Mouse (Mus musculus): ENCODE results near the gene Tmtc2.

DNA sequence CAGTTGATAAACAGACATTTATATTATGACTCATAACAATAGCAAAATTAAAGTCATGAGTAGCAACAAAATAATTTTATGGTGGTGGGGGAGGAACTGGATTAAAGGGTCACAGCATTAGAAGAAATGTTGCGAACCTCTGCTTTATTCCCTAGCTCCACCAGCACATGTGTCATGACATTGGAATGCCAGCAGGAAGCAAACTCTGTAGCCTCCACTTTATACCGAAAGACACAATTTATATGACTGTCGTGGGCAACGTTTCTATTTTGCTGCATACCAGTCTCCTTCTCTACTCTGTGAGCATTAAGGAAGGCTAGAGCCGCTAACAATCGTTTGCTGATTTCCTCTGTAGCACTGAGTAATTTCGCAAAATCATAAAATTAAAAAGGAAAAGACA, 51.8 kb downstream of the Tmtc2 start:
- TF ChIP-seq POLR2A (IDR thresholded peaks at IDR 0.05; ENCODE audit: low read depth, low read length) (no peak), CTCF (IDR thresholded peaks at IDR 0.05; ENCODE audit: extremely low read depth, insufficient read length, insufficient replicate concordance, low read depth, low read length) (no peak)

Measured in small intestine, adult 2 months (tissue).